Mouse (Mus musculus): ENCODE measurements around the gene Ccdc87. TPM values are rescaled to one million over a fixed set of nuclear protein-coding genes. Genes with fewer than 3 reads are reported as not detected.
"Not testable (repeated sequence)": the region's sequence is repeated elsewhere in the genome, so short reads cannot be mapped to it uniquely, and the experiment has no call there.

The Ccdc87 gene
- total RNA-seq, 1 experiment from 2014 or later = not detected

GRCm38 (mm10) chr19:4836096-4836495 lies 3.1 kb upstream of the Ccdc87 start:
- ATAC-seq (replicated peaks; ENCODE audit: low read depth, poor library complexity, severe bottlenecking) = no peak

- ATAC-seq (replicated peaks; ENCODE audit: low read depth, poor library complexity, severe bottlenecking) = no peak
Measured at GRCm38 (mm10) chr19:4837049-4837448, 2.1 kb upstream of the Ccdc87 start.

GRCm38 (mm10) chr19:4838526-4839140 lies 533 bp upstream of the Ccdc87 start:
- ATAC-seq (replicated peaks; ENCODE audit: low read depth, poor library complexity, severe bottlenecking) = no peak

- no peak for ATAC-seq (replicated peaks; ENCODE audit: low read depth, poor library complexity, severe bottlenecking)
Measured at GRCm38 (mm10) chr19:4840848-4841247, 1.7 kb downstream of the Ccdc87 start.

GRCm38 (mm10) chr19:4842611-4843010 lies 3.4 kb downstream of the Ccdc87 start:
- ATAC-seq (replicated peaks; ENCODE audit: low read depth, poor library complexity, severe bottlenecking) = no peak

- no peak for ATAC-seq (replicated peaks; ENCODE audit: low read depth, poor library complexity, severe bottlenecking)
Measured at GRCm38 (mm10) chr19:4845846-4846245, 6.7 kb downstream of the Ccdc87 start.

GRCm38 (mm10) chr19:4847490-4847889 lies 8.3 kb downstream of the Ccdc87 start:
- peak; percentile 84 for ATAC-seq (replicated peaks; ENCODE audit: low read depth, poor library complexity, severe bottlenecking)

GRCm38 (mm10) chr19:4849800-4850199 lies 10.6 kb downstream of the Ccdc87 start:
- no peak for ATAC-seq (replicated peaks; ENCODE audit: low read depth, poor library complexity, severe bottlenecking)

- no peak for ATAC-seq (replicated peaks; ENCODE audit: low read depth, poor library complexity, severe bottlenecking)
Measured at GRCm38 (mm10) chr19:4850281-4850680, 11.1 kb downstream of the Ccdc87 start.

GRCm38 (mm10) chr19:4854552-4855469 lies 15.6 kb downstream of the Ccdc87 start, which contains the start of gene Ctsf:
Gene Ctsf (plus strand): TSS chr19:4855130.
- ATAC-seq (replicated peaks; ENCODE audit: low read depth, poor library complexity, severe bottlenecking) = peak; percentile 84

- no peak for ATAC-seq (replicated peaks; ENCODE audit: low read depth, poor library complexity, severe bottlenecking)
Measured at GRCm38 (mm10) chr19:4855470-4855820, 16.3 kb downstream of the Ccdc87 start.

GRCm38 (mm10) chr19:4855951-4856350 lies 16.8 kb downstream of the Ccdc87 start:
- no peak for ATAC-seq (replicated peaks; ENCODE audit: low read depth, poor library complexity, severe bottlenecking)

- no peak; the same call in 1 of the 2 replicates for ATAC-seq (replicated peaks; ENCODE audit: low read depth, poor library complexity, severe bottlenecking)
Measured at GRCm38 (mm10) chr19:4859081-4859480, 19.9 kb downstream of the Ccdc87 start.

GRCm38 (mm10) chr19:4863048-4863447 lies 23.9 kb downstream of the Ccdc87 start:
- ATAC-seq (replicated peaks; ENCODE audit: low read depth, poor library complexity, severe bottlenecking) = no peak

- ATAC-seq (replicated peaks; ENCODE audit: low read depth, poor library complexity, severe bottlenecking) = peak; percentile 73
Measured at GRCm38 (mm10) chr19:4865147-4865546, 26.0 kb downstream of the Ccdc87 start.

- ATAC-seq (replicated peaks; ENCODE audit: low read depth, poor library complexity, severe bottlenecking) = not testable (repeated sequence)
Measured at GRCm38 (mm10) chr19:4874613-4875012, 35.4 kb downstream of the Ccdc87 start.

GRCm38 (mm10) chr19:4876241-4876640 lies 37.1 kb downstream of the Ccdc87 start:
- no peak for ATAC-seq (replicated peaks; ENCODE audit: low read depth, poor library complexity, severe bottlenecking)

GRCm38 (mm10) chr19:4876755-4877154 lies 37.6 kb downstream of the Ccdc87 start:
- ATAC-seq (replicated peaks; ENCODE audit: low read depth, poor library complexity, severe bottlenecking) = no peak

GRCm38 (mm10) chr19:4877785-4878184 lies 38.6 kb downstream of the Ccdc87 start, which contains the start of gene Actn3:
Gene Actn3 (minus strand): TSS chr19:4877909.
- ATAC-seq (replicated peaks; ENCODE audit: low read depth, poor library complexity, severe bottlenecking) = peak; percentile 10; the same call in 1 of the 2 replicates

GRCm38 (mm10) chr19:4878405-4879323 lies 39.5 kb downstream of the Ccdc87 start, which contains the start of gene Zdhhc24:
Gene Zdhhc24 (plus strand): TSS chr19:4878668.
- ATAC-seq (replicated peaks; ENCODE audit: low read depth, poor library complexity, severe bottlenecking) = peak; percentile 99
